Mouse (Mus musculus): ENCODE data around the gene Becn1.
A peak's percentile ranks its signal among the peaks of the same experiment; 100 is the strongest.
"Not testable (repeated sequence)": the region's sequence is repeated elsewhere in the genome, so short reads cannot be mapped to it uniquely, and the experiment has no call there.

The Becn1 gene

GRCm38 (mm10) chr11:101302004-101302798, at the start of gene Becn1:
Gene Becn1, minus strand, starts transcription at chr11:101302286.
- peak; percentile 93 for DNase-seq (ENCODE audit: low read depth, low spot score)

DNA sequence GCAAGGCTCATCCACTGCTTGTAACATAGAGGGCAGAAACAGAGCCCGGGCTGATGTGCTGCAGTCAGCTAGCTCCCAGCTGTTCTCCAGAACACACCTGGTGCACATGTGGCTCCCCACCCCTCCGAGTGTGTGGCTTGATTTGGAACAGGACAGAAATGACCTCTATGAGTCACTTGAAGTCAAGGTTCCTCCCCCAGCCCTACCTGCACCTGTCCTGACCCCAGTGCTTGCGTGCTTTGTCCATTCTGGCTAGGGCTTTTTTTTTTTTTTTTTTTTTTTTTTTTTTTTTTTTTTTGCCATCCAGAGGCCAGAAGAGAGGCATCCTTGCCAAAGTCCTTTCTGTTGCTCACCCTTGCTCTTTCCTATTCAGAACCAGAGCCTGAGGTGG, 49.6 kb upstream of the Becn1 start:
- no peak for DNase-seq (ENCODE audit: low read depth, low spot score)

GRCm38 (mm10) chr11:101351100-101351720, 49.1 kb upstream of the Becn1 start:
- no peak for DNase-seq (ENCODE audit: low read depth, low spot score)

DNA sequence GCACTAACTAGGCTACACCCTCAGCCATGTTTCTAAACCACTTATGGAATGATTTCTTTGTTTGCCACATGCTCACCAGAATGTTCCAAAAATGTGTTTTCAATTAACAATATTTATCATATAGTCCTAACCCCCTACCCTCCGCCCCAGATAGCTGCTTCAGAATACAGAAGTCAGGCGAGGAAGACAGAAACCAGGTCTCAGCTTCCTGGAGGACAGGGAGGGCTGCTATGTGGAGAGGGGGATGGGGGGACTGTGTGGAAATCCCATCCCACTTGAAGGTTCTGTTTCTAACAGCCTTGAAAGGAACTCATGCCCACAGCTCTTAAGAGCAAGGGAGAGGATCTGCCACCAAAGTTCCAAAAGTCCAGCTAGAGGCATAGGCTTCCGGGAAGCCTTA, 47.1 kb upstream of the Becn1 start:
- no peak for DNase-seq (ENCODE audit: low read depth, low spot score)

DNA sequence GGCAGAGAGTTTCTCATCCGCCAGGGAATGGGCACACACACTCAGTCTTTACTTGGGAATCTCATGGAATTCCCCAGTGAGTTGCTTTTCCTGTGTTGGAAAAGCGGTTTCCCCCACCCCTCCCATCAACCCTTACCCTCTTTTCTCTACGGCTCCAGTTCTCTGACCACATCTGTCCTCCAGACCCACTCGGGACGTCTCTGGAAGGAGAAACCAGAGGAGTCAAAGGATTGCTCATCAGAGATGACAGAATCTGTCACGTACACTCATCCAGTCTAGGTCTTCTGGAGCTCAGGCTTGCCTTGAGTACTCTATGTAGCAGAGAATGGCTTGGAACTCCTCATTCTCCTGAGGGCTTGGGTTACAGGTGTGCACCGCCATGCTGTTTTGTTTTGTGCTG, 46.7 kb upstream of the Becn1 start:
- DNase-seq (ENCODE audit: low read depth, low spot score) = no peak

GRCm38 (mm10) chr11:101347083-101347775, 45.1 kb upstream of the Becn1 start:
- DNase-seq (ENCODE audit: low read depth, low spot score) = no peak

GRCm38 (mm10) chr11:101338123-101338760, 36.2 kb upstream of the Becn1 start:
- DNase-seq (ENCODE audit: low read depth, low spot score) = peak; percentile 53

- DNase-seq (ENCODE audit: low read depth, low spot score) = no peak
Observed at GRCm38 (mm10) chr11:101335685-101336084, 33.6 kb upstream of the Becn1 start.

DNA sequence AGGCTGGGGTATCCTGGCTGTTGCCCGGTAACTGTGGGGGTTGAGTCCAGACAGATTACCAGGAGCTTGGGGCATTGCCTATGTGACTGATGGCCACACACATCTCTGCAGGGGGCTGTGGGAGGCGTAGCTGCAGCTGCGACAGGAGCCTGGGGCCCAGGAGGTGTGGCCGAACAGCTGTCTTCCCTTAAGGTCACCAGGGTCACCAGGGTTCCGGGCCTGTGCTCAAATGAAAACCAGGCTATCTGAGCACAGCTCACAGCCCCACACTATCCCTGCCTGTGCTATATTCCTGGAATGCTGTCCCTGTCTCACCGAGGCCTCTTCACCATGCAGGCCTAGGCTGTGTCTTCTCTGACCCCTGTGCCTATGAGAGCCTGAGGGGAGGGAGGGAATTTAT, 32.4 kb upstream of the Becn1 start:
- DNase-seq (ENCODE audit: low read depth, low spot score) = no peak

- no peak for DNase-seq (ENCODE audit: low read depth, low spot score)
Observed at GRCm38 (mm10) chr11:101334023-101334422, 31.9 kb upstream of the Becn1 start.

- no peak for DNase-seq (ENCODE audit: low read depth, low spot score)
Observed at GRCm38 (mm10) chr11:101332537-101332936, 30.5 kb upstream of the Becn1 start.

GRCm38 (mm10) chr11:101330961-101331360, 28.9 kb upstream of the Becn1 start:
- DNase-seq (ENCODE audit: low read depth, low spot score) = not testable (repeated sequence)

- DNase-seq (ENCODE audit: low read depth, low spot score) = no peak
Observed at GRCm38 (mm10) chr11:101330371-101330924, 28.4 kb upstream of the Becn1 start, which contains the start of gene Aoc3. Gene Aoc3, plus strand, starts transcription at chr11:101330605.

DNA sequence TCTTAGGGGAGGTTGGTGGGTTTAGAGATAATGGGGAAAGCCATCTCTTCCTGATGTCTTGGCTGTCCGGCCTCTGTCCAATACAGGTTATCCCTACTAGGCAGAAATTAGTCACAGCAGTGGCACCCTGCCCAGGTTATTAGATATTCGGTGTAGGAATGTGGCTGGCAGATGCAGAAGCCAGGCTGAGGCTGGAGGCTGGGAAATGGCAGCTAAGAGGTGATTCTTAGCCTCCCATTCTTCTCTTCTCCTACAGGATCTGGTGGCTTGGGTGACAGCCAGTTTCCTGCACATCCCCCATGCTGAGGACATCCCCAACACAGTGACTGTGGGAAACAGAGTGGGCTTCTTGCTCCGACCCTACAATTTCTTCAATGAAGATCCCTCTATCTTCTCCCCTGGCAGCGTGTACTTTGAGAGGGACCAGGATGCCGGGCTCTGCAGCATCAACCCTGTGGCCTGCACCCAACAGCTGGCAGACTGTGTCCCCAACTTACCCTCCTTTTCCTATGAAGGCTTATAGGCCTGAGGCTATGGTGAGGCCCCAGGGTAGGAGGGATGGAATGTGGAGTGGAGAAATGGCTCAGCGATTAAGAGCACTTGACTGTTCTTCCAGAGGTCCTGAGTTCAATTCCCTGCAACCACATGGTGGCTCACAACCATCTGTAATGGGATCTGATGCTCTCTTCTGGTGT, 27.0 kb upstream of the Becn1 start:
- no peak for DNase-seq (ENCODE audit: low read depth, low spot score)

DNA sequence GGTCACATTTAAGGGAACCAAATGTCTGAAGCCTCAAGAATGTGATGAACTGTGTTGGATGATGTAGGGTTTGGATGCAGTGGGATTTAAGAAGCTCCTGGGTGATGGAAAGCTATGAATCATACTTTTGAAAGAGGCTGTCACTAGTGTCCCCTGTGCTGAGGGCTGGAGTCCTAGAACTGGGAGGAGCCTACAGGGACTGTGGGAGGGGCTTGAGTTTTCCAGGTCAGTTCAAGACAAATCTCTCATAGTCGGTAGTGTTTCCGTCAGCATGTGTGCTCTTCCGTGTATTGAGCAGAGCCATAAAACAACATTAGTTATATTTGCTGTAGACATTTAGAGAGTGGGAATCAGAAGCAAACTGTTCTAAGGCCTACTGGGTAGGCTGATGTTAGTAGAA, 25.2 kb upstream of the Becn1 start:
- no peak for DNase-seq (ENCODE audit: low read depth, low spot score)

GRCm38 (mm10) chr11:101326147-101326546, 24.1 kb upstream of the Becn1 start:
- DNase-seq (ENCODE audit: low read depth, low spot score) = no peak

GRCm38 (mm10) chr11:101325201-101325600, 23.1 kb upstream of the Becn1 start:
- not testable (repeated sequence) for DNase-seq (ENCODE audit: low read depth, low spot score)

GRCm38 (mm10) chr11:101324763-101325162, 22.7 kb upstream of the Becn1 start, which contains the start of gene Aoc2:
Gene Aoc2, plus strand, starts transcription at chr11:101325063.
- no peak for DNase-seq (ENCODE audit: low read depth, low spot score)

- peak; percentile 45 for DNase-seq (ENCODE audit: low read depth, low spot score)
Observed at GRCm38 (mm10) chr11:101323609-101324008, 21.5 kb upstream of the Becn1 start.

DNA sequence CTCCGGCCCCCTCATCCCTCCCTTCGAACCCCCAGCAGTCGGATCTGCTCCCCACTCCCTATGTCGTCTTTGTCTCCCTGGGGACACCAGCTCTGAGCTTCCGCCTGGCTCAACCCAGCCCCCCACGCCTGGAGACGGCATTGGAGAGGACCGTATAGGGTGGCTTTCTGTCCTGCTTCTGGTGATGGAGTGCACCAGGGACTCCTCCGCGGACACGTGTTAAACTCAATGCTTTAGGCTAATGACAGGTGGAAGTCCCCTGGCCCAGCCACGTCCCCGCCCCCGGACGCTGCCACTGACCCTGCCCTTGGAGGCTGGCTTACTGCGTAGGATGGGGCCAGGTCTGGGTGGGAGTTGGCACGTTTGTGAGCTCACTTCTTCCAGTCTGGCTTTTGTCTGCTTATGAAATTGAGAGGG, 14.4 kb upstream of the Becn1 start:
- DNase-seq (ENCODE audit: low read depth, low spot score) = no peak

Measured in embryo, embryonic 11.5 days (tissue).